Mouse (Mus musculus) E14TG2a.4 (cell line): Measurements from ENCODE around the gene Pou2f2.

Experiments
- CTCF ChIP-seq: conservative IDR thresholded peaks from 2 replicates; pipeline ENCODE4 v1.5.1; 2014; ENCODE audit warnings: low read length
- NANOG ChIP-seq: IDR thresholded peaks from 2 replicates; pipeline ENCODE4 v1.6.1; 2014; ENCODE audit warnings: borderline replicate concordance, low read length, mixed read lengths
- POU5F1 ChIP-seq: IDR thresholded peaks from 2 replicates; pipeline ENCODE4 v1.6.1; 2014; ENCODE audit warnings: low read length, borderline replicate concordance

DNA sequence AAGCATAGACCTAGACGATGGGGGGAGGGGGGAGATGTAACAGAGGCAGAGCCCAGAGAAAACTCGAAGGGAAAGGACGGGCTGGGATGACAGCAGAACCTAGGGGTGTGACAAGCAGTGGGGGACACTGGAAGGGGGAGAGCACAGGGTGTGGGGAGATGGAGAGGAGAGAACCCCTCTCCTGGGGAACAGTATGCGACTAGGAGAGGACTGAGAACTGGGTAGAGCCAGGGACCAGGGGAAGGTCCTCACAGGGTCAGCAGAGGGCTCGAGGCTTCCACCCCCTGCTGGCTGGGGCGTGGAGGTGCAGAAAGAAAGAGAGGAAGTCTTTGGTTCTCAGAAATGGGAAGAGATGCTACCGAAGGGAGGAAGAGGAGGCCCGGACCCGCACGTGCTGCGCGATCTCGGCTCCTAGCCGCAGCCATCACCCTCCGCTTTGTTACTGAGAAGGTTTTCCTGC is 1.8 kb upstream of the Pou2f2 start:
- TF ChIP-seq CTCF (peak; percentile 31), POU5F1 (no peak), NANOG (no peak)
